Mouse (Mus musculus) embryonic fibroblast, embryonic 13.5 days (primary cell): ENCODE data around the gene Tsnaxip1.

Experiments used
- CTCF ChIP-seq: IDR thresholded peaks from 2 replicates; pipeline ENCODE4 v1.5.1; 2011; ENCODE audit warnings: mild to moderate bottlenecking, control low read depth, low read length, moderate library complexity, borderline replicate concordance; ENCODE audit not compliant: insufficient read depth
- POLR2A ChIP-seq: IDR thresholded peaks from 2 replicates; pipeline ENCODE4 v1.6.1; 2011; ENCODE audit warnings: low read depth, mild to moderate bottlenecking, control low read depth, low read length, moderate library complexity

- no peak for TF ChIP-seq CTCF
- no peak for TF ChIP-seq POLR2A
Observed at GRCm38 (mm10) chr8:105808480-105808879, 19.1 kb upstream of the Tsnaxip1 start.
